Mouse (Mus musculus): ENCODE results near the gene Dnm1. TPM values are rescaled to one million over a fixed set of nuclear protein-coding genes. Genes with fewer than 3 reads are reported as not detected.

The Dnm1 gene
- polyA plus RNA-seq, 1 experiment from 2014 or later, result 38.4 TPM

GRCm38 (mm10) chr2:32318709-32319585, 34.2 kb downstream of the Dnm1 start:
- H3K27ac ChIP-seq (ENCODE audit: low read length), result no peak overlapping the region
- H3K9me3 ChIP-seq (ENCODE audit: control insufficient read depth, low read length), result no peaks in the 10 kb centered on the region
- H3K27me3 ChIP-seq (replicated peaks; ENCODE audit: control insufficient read depth, insufficient read depth, low read length), result no peaks in the 10 kb centered on the region
- no peak overlapping the region for H3K9ac ChIP-seq (replicated peaks; ENCODE audit: low read depth, low read length)
- H3K4me1 ChIP-seq (replicated peaks; ENCODE audit: control insufficient read depth, insufficient read depth, low read length), result peaks cover 17% of the 10 kb centered on the region
- no peak for ATAC-seq
- WGBS, result 79% methylated on average over 14 of the region's 14 CpGs
- H3K4me2 ChIP-seq (ENCODE audit: low read length), result no peak overlapping the region; the same call in none of the 2 replicates
- 0 out of 2 replicates have a peak, but pooled peaks cover 2% of the 10 kb centered on the region for H3K36me3 ChIP-seq (ENCODE audit: control insufficient read depth, insufficient read depth)
- no peak overlapping the region for H3K4me3 ChIP-seq (replicated peaks; ENCODE audit: low read length)

DNA sequence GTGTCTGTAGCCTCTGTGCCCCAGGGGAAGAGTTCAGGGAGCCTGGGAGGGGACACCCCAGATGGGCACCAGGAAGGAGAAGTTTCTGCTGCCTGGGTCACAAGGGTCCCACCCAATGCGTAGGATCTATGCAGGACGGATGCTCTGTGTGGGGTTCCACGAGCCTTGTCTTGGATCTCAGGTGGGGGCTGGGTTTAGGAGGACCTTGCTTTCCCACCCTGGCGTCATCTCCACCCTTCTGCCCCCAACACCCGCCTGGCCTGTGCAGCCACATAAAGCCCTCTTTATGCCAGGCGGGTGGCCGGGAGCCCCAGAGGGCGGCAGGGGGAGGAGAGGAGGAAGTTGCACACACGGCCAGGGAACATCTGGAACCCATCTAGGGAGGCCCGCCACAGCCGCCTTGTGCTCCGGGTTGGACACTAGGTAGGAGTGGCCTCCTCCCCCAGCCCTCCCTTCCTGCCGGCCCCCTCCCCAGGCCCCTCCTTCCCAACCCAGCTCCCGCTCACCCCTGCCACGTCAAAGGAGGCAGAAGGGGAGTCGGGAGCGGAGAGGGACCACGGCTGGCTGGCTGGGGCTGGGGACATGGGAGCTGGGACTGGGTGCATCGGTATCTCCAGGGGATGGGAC, 35.2 kb downstream of the Dnm1 start:
- H3K4me1 ChIP-seq (replicated peaks; ENCODE audit: control insufficient read depth, insufficient read depth, low read length), result peaks cover 13% of the 10 kb centered on the region
- H3K9me3 ChIP-seq (ENCODE audit: control insufficient read depth, low read length), result no peaks in the 10 kb centered on the region
- H3K4me2 ChIP-seq (ENCODE audit: low read length), result peak overlapping the region; percentile 34
- no peak for ATAC-seq
- H3K27me3 ChIP-seq (replicated peaks; ENCODE audit: control insufficient read depth, insufficient read depth, low read length), result no peaks in the 10 kb centered on the region
- 0 out of 2 replicates have a peak, but pooled peaks cover 2% of the 10 kb centered on the region for H3K36me3 ChIP-seq (ENCODE audit: control insufficient read depth, insufficient read depth)
- H3K4me3 ChIP-seq (replicated peaks; ENCODE audit: low read length), result peak overlapping the region; percentile 9; the same call in 1 of the 2 replicates
- peak overlapping the region; percentile 23; the same call in 1 of the 2 replicates for H3K9ac ChIP-seq (replicated peaks; ENCODE audit: low read depth, low read length)
- H3K27ac ChIP-seq (ENCODE audit: low read length), result no peak overlapping the region
- 10% methylated on average over 16 of the region's 19 CpGs for WGBS

- WGBS, result 73% methylated on average over 20 of the region's 20 CpGs
- no peak for ATAC-seq
Measured at GRCm38 (mm10) chr2:32316887-32317656, 36.1 kb downstream of the Dnm1 start.

GRCm38 (mm10) chr2:32315751-32316150, 37.4 kb downstream of the Dnm1 start:
- H3K9ac ChIP-seq (replicated peaks; ENCODE audit: low read depth, low read length), result no peak overlapping the region
- no peak overlapping the region for H3K4me2 ChIP-seq (ENCODE audit: low read length)
- no peak overlapping the region for H3K4me3 ChIP-seq (replicated peaks; ENCODE audit: low read length)
- no peaks in the 10 kb centered on the region for H3K9me3 ChIP-seq (ENCODE audit: control insufficient read depth, low read length)
- no peak for ATAC-seq
- peaks cover 18% of the 10 kb centered on the region for H3K4me1 ChIP-seq (replicated peaks; ENCODE audit: control insufficient read depth, insufficient read depth, low read length)
- no peak overlapping the region for H3K27ac ChIP-seq (ENCODE audit: low read length)
- H3K27me3 ChIP-seq (replicated peaks; ENCODE audit: control insufficient read depth, insufficient read depth, low read length), result no peaks in the 10 kb centered on the region
- H3K36me3 ChIP-seq (ENCODE audit: control insufficient read depth, insufficient read depth), result 0 out of 2 replicates have a peak, but pooled peaks cover 2% of the 10 kb centered on the region
- WGBS, result 10% methylated on average over 8 of the region's 8 CpGs

More at GRCm38 (mm10) chr2:32316887-32317656, 36.1 kb downstream of the Dnm1 start:
- Histone ChIP-seq H3K9me3 (ENCODE audit: control insufficient read depth, low read length) (no peaks in the 10 kb centered on the region), H3K27ac (ENCODE audit: low read length) (no peak overlapping the region), H3K4me1 (replicated peaks; ENCODE audit: control insufficient read depth, insufficient read depth, low read length) (peaks cover 11% of the 10 kb centered on the region), H3K9ac (replicated peaks; ENCODE audit: low read depth, low read length) (no peak overlapping the region), H3K4me3 (replicated peaks; ENCODE audit: low read length) (no peak overlapping the region), H3K36me3 (ENCODE audit: control insufficient read depth, insufficient read depth) (0 out of 2 replicates have a peak, but pooled peaks cover 2% of the 10 kb centered on the region), H3K4me2 (ENCODE audit: low read length) (no peak overlapping the region), H3K27me3 (replicated peaks; ENCODE audit: control insufficient read depth, insufficient read depth, low read length) (no peaks in the 10 kb centered on the region)

DNA sequence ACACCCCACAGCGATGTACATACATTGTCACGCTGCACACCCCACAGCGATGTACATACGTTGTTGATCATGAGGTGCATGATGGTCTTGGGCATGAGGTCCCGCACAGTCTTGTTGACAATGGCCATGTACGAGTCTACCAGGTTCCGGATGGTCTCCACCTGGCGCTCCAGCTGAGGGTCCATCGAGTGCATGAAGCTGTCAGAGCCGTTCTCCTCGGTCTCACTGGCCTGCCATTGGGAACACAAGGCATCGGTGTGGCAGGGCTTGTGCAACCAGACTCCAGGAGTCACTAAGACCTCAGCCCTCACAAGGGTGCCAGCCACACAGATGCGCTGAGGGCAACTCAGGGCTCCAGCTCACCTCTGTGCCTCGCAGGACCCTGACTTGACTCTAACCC, 38.3 kb downstream of the Dnm1 start:
- Histone ChIP-seq H3K36me3 (ENCODE audit: control insufficient read depth, insufficient read depth) (peaks cover 2% of the 10 kb centered on the region; the same call in 1 of the 2 replicates), H3K4me1 (replicated peaks; ENCODE audit: control insufficient read depth, insufficient read depth, low read length) (peaks cover 18% of the 10 kb centered on the region), H3K4me2 (ENCODE audit: low read length) (no peak overlapping the region), H3K9me3 (ENCODE audit: control insufficient read depth, low read length) (no peaks in the 10 kb centered on the region), H3K9ac (replicated peaks; ENCODE audit: low read depth, low read length) (no peak overlapping the region), H3K27ac (ENCODE audit: low read length) (no peak overlapping the region), H3K4me3 (replicated peaks; ENCODE audit: low read length) (no peak overlapping the region), H3K27me3 (replicated peaks; ENCODE audit: control insufficient read depth, insufficient read depth, low read length) (no peaks in the 10 kb centered on the region)
- WGBS, result 94% methylated on average over 14 of the region's 14 CpGs
- ATAC-seq, result no peak

DNA sequence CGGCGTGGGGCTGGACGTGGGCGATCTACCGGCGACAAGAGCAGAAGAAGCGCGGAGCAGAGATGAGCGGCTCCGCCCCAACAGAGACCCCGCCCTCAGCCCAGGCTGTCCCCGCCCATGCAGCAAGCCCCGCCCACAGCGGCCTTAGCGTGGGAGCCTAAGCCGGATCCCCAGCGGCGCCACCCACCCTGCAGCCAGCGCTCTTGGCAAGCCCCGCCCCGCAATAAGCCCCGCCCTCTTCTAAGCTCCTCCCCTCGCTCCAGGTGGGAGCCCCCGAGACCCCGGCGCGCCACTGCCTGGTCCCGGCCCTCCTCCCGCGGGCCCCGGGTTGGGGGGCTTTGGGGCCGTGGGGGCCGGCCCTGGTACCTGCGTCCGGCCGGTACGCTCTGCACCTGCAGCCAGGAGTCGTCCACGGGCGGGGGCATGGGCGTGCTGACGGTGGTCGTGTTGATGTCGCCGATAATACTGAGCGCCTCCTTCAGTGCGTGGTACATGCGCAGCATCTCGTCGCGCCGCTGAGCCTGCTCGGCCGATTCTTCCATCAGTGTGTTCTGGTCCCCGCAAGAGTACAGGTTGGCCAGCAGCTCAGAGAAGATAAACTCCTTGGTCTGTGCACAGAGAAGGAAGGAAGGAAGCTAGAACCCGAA, 40.7 kb downstream of the Dnm1 start:
- peaks cover 14% of the 10 kb centered on the region for H3K4me1 ChIP-seq (replicated peaks; ENCODE audit: control insufficient read depth, insufficient read depth, low read length)
- peaks cover 4% of the 10 kb centered on the region for H3K36me3 ChIP-seq (ENCODE audit: control insufficient read depth, insufficient read depth)
- H3K9ac ChIP-seq (replicated peaks; ENCODE audit: low read depth, low read length), result peak overlapping the region; percentile 70
- peak; percentile 79 for ATAC-seq
- no peaks in the 10 kb centered on the region for H3K9me3 ChIP-seq (ENCODE audit: control insufficient read depth, low read length)
- peak overlapping the region; percentile 15; the same call in 1 of the 2 replicates for H3K27ac ChIP-seq (ENCODE audit: low read length)
- H3K27me3 ChIP-seq (replicated peaks; ENCODE audit: control insufficient read depth, insufficient read depth, low read length), result no peaks in the 10 kb centered on the region
- peak overlapping the region; percentile 96 for H3K4me2 ChIP-seq (ENCODE audit: low read length)
- H3K4me3 ChIP-seq (replicated peaks; ENCODE audit: low read length), result peak overlapping the region; percentile 54
- WGBS, result under 1% methylated on average over 47 of the region's 56 CpGs

- ATAC-seq, result no peak
- Histone ChIP-seq H3K27ac (ENCODE audit: low read length) (no peak overlapping the region), H3K36me3 (ENCODE audit: control insufficient read depth, insufficient read depth) (peaks cover 6% of the 10 kb centered on the region)
Measured at GRCm38 (mm10) chr2:32311443-32312317, 41.5 kb downstream of the Dnm1 start.

More at GRCm38 (mm10) chr2:32311443-32312317, 41.5 kb downstream of the Dnm1 start:
- H3K4me2 ChIP-seq (ENCODE audit: low read length), result peak overlapping the region; percentile 96
- peak overlapping the region; percentile 70 for H3K9ac ChIP-seq (replicated peaks; ENCODE audit: low read depth, low read length)
- WGBS, result 10% methylated on average over 34 of the region's 42 CpGs
- H3K9me3 ChIP-seq (ENCODE audit: control insufficient read depth, low read length), result no peaks in the 10 kb centered on the region
- peak overlapping the region; percentile 54 for H3K4me3 ChIP-seq (replicated peaks; ENCODE audit: low read length)
- H3K27me3 ChIP-seq (replicated peaks; ENCODE audit: control insufficient read depth, insufficient read depth, low read length), result no peaks in the 10 kb centered on the region
- peaks cover 14% of the 10 kb centered on the region for H3K4me1 ChIP-seq (replicated peaks; ENCODE audit: control insufficient read depth, insufficient read depth, low read length)
